Mouse (Mus musculus) mesoderm, embryonic 11.5 days (tissue): ENCODE data around the gene Cdc20b.
A peak's percentile ranks its signal among the peaks of the same experiment; 100 is the strongest.

Source experiments
- DNase-seq: peaks from one replicate; pipeline ENCODE4 v3.0.0-alpha.2; 2012; ENCODE audit warnings: low read depth, low spot score

Cdc20b gene

GRCm38 (mm10) chr13:113023274-113024143 is 11.4 kb upstream of the Cdc20b start:
- DNase-seq, result no peak

GRCm38 (mm10) chr13:113031351-113031750 is 3.6 kb upstream of the Cdc20b start:
- DNase-seq, result no peak

- peak; percentile 70 for DNase-seq
Observed at GRCm38 (mm10) chr13:113031792-113032571, 2.9 kb upstream of the Cdc20b start.

GRCm38 (mm10) chr13:113032831-113033230 is 2.1 kb upstream of the Cdc20b start:
- no peak for DNase-seq

- peak; percentile 25 for DNase-seq
Observed at GRCm38 (mm10) chr13:113034271-113034886, 532 bp upstream of the Cdc20b start.

- peak; percentile 93 for DNase-seq
Observed at GRCm38 (mm10) chr13:113035852-113036251, 941 bp downstream of the Cdc20b start.

GRCm38 (mm10) chr13:113044876-113045275 is 10.0 kb downstream of the Cdc20b start:
- DNase-seq, result no peak

GRCm38 (mm10) chr13:113045458-113046110 is 10.7 kb downstream of the Cdc20b start:
- peak; percentile 37 for DNase-seq

GRCm38 (mm10) chr13:113046211-113046883 is 11.4 kb downstream of the Cdc20b start, which contains the start of gene Gpx8:
Gene Gpx8 (minus strand): TSS chr13:113046410.
- DNase-seq, result peak; percentile 82

- no peak for DNase-seq
Observed at GRCm38 (mm10) chr13:113047018-113047417, 12.1 kb downstream of the Cdc20b start.

- no peak for DNase-seq
Observed at GRCm38 (mm10) chr13:113047647-113048046, 12.7 kb downstream of the Cdc20b start.

- no peak for DNase-seq
Observed at GRCm38 (mm10) chr13:113054230-113054629, 19.3 kb downstream of the Cdc20b start.

- DNase-seq, result peak; percentile 20
Observed at GRCm38 (mm10) chr13:113055826-113056225, 20.9 kb downstream of the Cdc20b start.

- no peak for DNase-seq
Observed at GRCm38 (mm10) chr13:113061746-113062145, 26.8 kb downstream of the Cdc20b start.

- no peak for DNase-seq
Observed at GRCm38 (mm10) chr13:113064542-113064941, 29.6 kb downstream of the Cdc20b start.

- DNase-seq, result no peak
Observed at GRCm38 (mm10) chr13:113079021-113079420, 44.1 kb downstream of the Cdc20b start.

- no peak for DNase-seq
Observed at GRCm38 (mm10) chr13:113082101-113082500, 47.2 kb downstream of the Cdc20b start.

- DNase-seq, result no peak
Observed at GRCm38 (mm10) chr13:113084732-113085131, 49.8 kb downstream of the Cdc20b start.

GRCm38 (mm10) chr13:113087226-113088017 is 52.5 kb downstream of the Cdc20b start:
- DNase-seq, result no peak

GRCm38 (mm10) chr13:113090489-113090888 is 55.6 kb downstream of the Cdc20b start:
- no peak for DNase-seq
